Mouse (Mus musculus) MEL (cell line): ENCODE measurements at regions not wholly inside any gene's neighbourhood (a gene's known extent, or its start where the extent isn't known, plus 50 kb on each side); places are given as distances from the start of the nearest gene placed in this dataset.

Experiments
- CTCF ChIP-seq, 3 experiments: IDR thresholded peaks in 2 of 3; conservative IDR thresholded peaks in 1 of 3; 2 replicates each; pipeline ENCODE4 v1.5.1; 2011 to 2012; ENCODE audit warnings: low read length in 3 of 3, low read depth in 2 of 3, mild to moderate bottlenecking in 2 of 3, improper control_type of control experiment in 1 of 3, inconsistent platforms in 1 of 3, mixed read lengths in 1 of 3, moderate library complexity in 1 of 3; ENCODE audit not compliant: control insufficient read depth in 1 of 3, insufficient read depth in 1 of 3, poor library complexity in 1 of 3, severe bottlenecking in 1 of 3
- EP300 ChIP-seq, 2 experiments: IDR thresholded peaks; 2 replicates each; pipeline ENCODE4 v1.6.1; 2011; ENCODE audit warnings: improper control_type of control experiment in 2 of 2, low read length in 2 of 2, low read depth in 1 of 2, mild to moderate bottlenecking in 1 of 2
- MAX ChIP-seq: IDR thresholded peaks from 2 replicates; pipeline ENCODE4 v1.6.1; 2011; ENCODE audit warnings: low read length, improper control_type of control experiment
- MXI1 ChIP-seq: IDR thresholded peaks from 2 replicates; pipeline ENCODE4 v1.6.1; 2011; ENCODE audit warnings: mild to moderate bottlenecking, low read depth, low read length, improper control_type of control experiment
- MYC ChIP-seq: IDR thresholded peaks from 2 replicates; pipeline ENCODE4 v1.6.1; 2011; ENCODE audit warnings: low read depth, mild to moderate bottlenecking, low read length, improper control_type of control experiment, moderate library complexity
- POLR2A ChIP-seq, 2 experiments: IDR thresholded peaks; 2 replicates each; pipeline ENCODE4 v1.6.1; 2011 to 2012; ENCODE audit warnings: low read length in 2 of 2, mild to moderate bottlenecking in 2 of 2, control low read depth in 1 of 2, improper control_type of control experiment in 1 of 2, low read depth in 1 of 2, moderate library complexity in 1 of 2; ENCODE audit not compliant: control insufficient read depth in 1 of 2, insufficient read depth in 1 of 2, poor library complexity in 1 of 2
- POLR2AphosphoS5 ChIP-seq: IDR thresholded peaks from 2 replicates; pipeline ENCODE4 v1.6.1; 2012; ENCODE audit warnings: low read depth, borderline replicate concordance, mild to moderate bottlenecking, inconsistent platforms, low read length, moderate library complexity, mixed read lengths
- RAD21 ChIP-seq: IDR thresholded peaks from 2 replicates; pipeline ENCODE4 v1.6.1; 2011; ENCODE audit warnings: mild to moderate bottlenecking, low read depth, low read length, improper control_type of control experiment
- RCOR1 ChIP-seq: IDR thresholded peaks from 2 replicates; pipeline ENCODE4 v1.6.1; 2012; ENCODE audit warnings: low read depth, mild to moderate bottlenecking, inconsistent platforms, low read length, improper control_type of control experiment
- SMC3 ChIP-seq: IDR thresholded peaks from 2 replicates; pipeline ENCODE4 v1.6.1; 2011; ENCODE audit warnings: low read depth, low read length, improper control_type of control experiment
- TAL1 ChIP-seq: IDR thresholded peaks from 2 replicates; pipeline ENCODE4 v1.6.1; 2012; ENCODE audit warnings: mild to moderate bottlenecking, inconsistent platforms, low read length, moderate library complexity, mixed read lengths
- UBTF ChIP-seq: IDR thresholded peaks from 2 replicates; pipeline ENCODE4 v1.6.1; 2012; ENCODE audit warnings: low read depth, mild to moderate bottlenecking, inconsistent platforms, low read length, improper control_type of control experiment, moderate library complexity, borderline replicate concordance; ENCODE audit not compliant: insufficient read depth
- ZC3H11A ChIP-seq: IDR thresholded peaks from 2 replicates; pipeline ENCODE4 v1.6.1; 2012; ENCODE audit warnings: low read depth, mild to moderate bottlenecking, inconsistent platforms, low read length, improper control_type of control experiment

DNA sequence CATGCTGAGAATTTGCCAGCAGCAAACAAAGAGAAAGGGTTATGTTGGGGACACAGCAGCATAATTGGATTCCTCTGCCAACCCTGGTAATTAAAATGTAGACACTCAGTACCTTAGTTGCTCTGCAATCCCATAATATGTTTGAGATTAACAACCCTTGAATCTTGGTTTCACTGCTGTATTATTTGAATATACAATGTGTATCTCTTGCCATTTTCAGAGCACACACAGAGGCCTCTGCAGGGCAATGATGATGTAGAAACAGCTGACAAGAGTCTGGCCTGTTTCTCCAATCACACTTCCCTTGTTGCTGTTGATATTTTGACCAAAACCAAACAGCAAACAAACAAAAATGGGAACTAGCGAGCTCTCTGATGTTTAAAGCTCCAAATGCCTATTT lies 315.9 kb upstream of the Plscr5 start:
- TF ChIP-seq MAX: no peak
- TF ChIP-seq MXI1: no peak
- no peak for TF ChIP-seq CTCF (IDR thresholded peaks at IDR 0.05 in 2 of 3, conservative IDR thresholded peaks at IDR 0.05 in 1 of 3; ENCODE audit: control insufficient read depth in 1 of 3, insufficient read depth in 1 of 3, low read depth in 2 of 3, low read length in 3 of 3, poor library complexity in 1 of 3, severe bottlenecking in 1 of 3)
- TF ChIP-seq TAL1: no peak
- TF ChIP-seq POLR2A (IDR thresholded peaks at IDR 0.05; ENCODE audit: control insufficient read depth in 1 of 2, insufficient read depth in 1 of 2, low read depth in 1 of 2, low read length in 2 of 2, poor library complexity in 1 of 2): no peak
- TF ChIP-seq RCOR1: no peak
- no peak for TF ChIP-seq EP300 (IDR thresholded peaks at IDR 0.05; ENCODE audit: low read depth in 1 of 2, low read length in 2 of 2)
- TF ChIP-seq POLR2AphosphoS5: no peak
- TF ChIP-seq RAD21: no peak
- no peak for TF ChIP-seq UBTF
- no peak for TF ChIP-seq SMC3
- TF ChIP-seq MYC: no peak
- no peak for TF ChIP-seq ZC3H11A
